Mouse (Mus musculus) forebrain, embryonic 12.5 days (tissue): ENCODE measurements around the gene Nme7. TPM values are rescaled to one million over a fixed set of nuclear protein-coding genes. Genes with fewer than 3 reads are reported as not detected.
A peak's percentile ranks its signal among the peaks of the same experiment; 100 is the strongest.

ENCODE experiments used
- ATAC-seq: fragments of 200-750 bp; cut with Nextera tagmentation; 2 replicates; pipeline ENCODE4 v1.8.0; 2017; ENCODE audit warnings: moderate TSS enrichment; ENCODE audit not compliant: low FRiP score
- H3K27ac ChIP-seq: fragments of 300-500 bp; sonication (generic); 2 replicates; pipeline ENCODE4 v1.5.1; 2016; ENCODE audit warnings: mild to moderate bottlenecking
- H3K27me3 ChIP-seq: fragments of 300-500 bp; sonication (generic); 2 replicates; pipeline ENCODE4 v1.6.1; 2016; ENCODE audit warnings: mild to moderate bottlenecking
- H3K36me3 ChIP-seq: fragments of 300-500 bp; sonication (generic); replicated peaks from 2 replicates; pipeline ENCODE4 v1.6.1; 2016; ENCODE audit warnings: mild to moderate bottlenecking
- H3K4me1 ChIP-seq: fragments of 300-500 bp; sonication (generic); 2 replicates; pipeline ENCODE4 v1.6.1; 2016
- H3K4me2 ChIP-seq: fragments of 300-500 bp; sonication (generic); 2 replicates; pipeline ENCODE4 v1.6.1; 2016; ENCODE audit warnings: mild to moderate bottlenecking, moderate library complexity
- H3K4me3 ChIP-seq: fragments of 300-500 bp; sonication (generic); replicated peaks from 2 replicates; pipeline ENCODE4 v1.5.1; 2016; ENCODE audit warnings: mild to moderate bottlenecking
- H3K9ac ChIP-seq: fragments of 300-500 bp; sonication (generic); 2 replicates; pipeline ENCODE4 v1.6.1; 2016; ENCODE audit warnings: mild to moderate bottlenecking
- H3K9me3 ChIP-seq: fragments of 300-500 bp; sonication (generic); 2 replicates; pipeline ENCODE4 v1.6.1; 2016
- WGBS: fragments of 180-500 bp; shearing (Covaris S2); methylation state at CpG from one replicate; pipeline ENCODE4 v1.1.7; 2016; 5-methylcytosine and 5-hydroxymethylcytosine counted together
- polyA plus RNA-seq: library from polyadenylated mRNA; unstranded; fragments of >200 nt; fragmentation: Nextera tagmentation; extraction: Ambion mirVana; gene quantifications from 2 replicates; pipeline ENCODE4 v1.2.1, GENCODE M21; 2016

Gene Nme7
- polyA plus RNA-seq, result 37.0 and 37.1 TPM in 2 replicates

DNA sequence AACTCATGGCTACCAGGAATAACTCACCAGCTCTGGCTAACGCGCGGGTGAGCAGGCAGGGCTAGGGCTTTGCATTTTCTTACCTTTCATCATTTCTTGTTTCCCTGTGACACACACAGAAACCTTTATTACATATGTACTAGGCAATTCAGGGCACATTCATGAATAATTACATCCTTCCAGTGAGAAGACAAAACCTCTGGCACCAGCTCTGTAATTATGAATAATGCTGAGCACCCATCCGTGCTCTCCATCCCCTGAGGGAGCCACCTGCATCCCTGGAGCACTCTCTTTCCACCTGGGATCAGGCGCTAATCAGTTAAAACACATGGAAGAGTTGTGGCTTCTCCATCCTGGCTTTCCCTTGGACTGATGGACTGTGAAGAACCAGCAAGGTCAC is at the start of gene Nme7:
Gene Nme7 (plus strand): TSS at position 301 of the 400 bp plus-strand sequence.
- Histone ChIP-seq H3K9ac (no peak within 1 kb of the TSS), H3K4me2 (no peak within 1 kb of the TSS), H3K27me3 (no peaks in the 10 kb centered on the region), H3K9me3 (no peaks in the 10 kb centered on the region), H3K4me1 (peaks cover 20% of the 10 kb centered on the region), H3K27ac (no peak within 1 kb of the TSS), H3K36me3 (peaks cover 34% of the 10 kb centered on the region), H3K4me3 (no peak within 1 kb of the TSS)
- 89% methylated on average over 5 of the region's 5 CpGs for WGBS
- no peak for ATAC-seq

DNA sequence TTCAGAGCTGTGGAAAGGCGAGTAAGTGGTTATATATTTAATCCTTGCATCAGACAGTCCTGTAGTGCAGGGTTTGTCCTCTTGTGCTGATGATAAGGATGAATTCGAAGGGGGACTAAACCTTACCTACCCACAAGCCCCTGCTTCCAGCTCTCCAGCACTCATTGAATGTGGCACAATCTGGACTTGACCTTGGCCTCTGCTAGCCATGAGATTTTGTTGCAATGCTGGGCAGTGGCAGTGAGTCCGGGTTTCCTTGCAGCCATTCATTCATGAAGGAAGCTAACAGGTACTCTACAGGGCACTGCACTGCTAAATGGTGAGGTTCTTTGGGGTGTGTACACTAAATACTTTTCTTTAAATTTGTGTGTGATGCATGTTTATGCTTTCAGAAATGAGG is 49.1 kb upstream of the Nme7 start:
- no peak overlapping the region for H3K4me2 ChIP-seq
- no peak overlapping the region for H3K4me3 ChIP-seq
- H3K36me3 ChIP-seq, result peaks cover 7% of the 10 kb centered on the region
- no peaks in the 10 kb centered on the region for H3K9me3 ChIP-seq
- no peak overlapping the region for H3K27ac ChIP-seq
- 0 out of 2 replicates have a peak, but pooled peaks cover 8% of the 10 kb centered on the region for H3K27me3 ChIP-seq
- H3K4me1 ChIP-seq, result peaks cover 13% of the 10 kb centered on the region
- 81% methylated on average over 3 of the region's 3 CpGs for WGBS
- ATAC-seq, result no peak
- no peak overlapping the region for H3K9ac ChIP-seq

DNA sequence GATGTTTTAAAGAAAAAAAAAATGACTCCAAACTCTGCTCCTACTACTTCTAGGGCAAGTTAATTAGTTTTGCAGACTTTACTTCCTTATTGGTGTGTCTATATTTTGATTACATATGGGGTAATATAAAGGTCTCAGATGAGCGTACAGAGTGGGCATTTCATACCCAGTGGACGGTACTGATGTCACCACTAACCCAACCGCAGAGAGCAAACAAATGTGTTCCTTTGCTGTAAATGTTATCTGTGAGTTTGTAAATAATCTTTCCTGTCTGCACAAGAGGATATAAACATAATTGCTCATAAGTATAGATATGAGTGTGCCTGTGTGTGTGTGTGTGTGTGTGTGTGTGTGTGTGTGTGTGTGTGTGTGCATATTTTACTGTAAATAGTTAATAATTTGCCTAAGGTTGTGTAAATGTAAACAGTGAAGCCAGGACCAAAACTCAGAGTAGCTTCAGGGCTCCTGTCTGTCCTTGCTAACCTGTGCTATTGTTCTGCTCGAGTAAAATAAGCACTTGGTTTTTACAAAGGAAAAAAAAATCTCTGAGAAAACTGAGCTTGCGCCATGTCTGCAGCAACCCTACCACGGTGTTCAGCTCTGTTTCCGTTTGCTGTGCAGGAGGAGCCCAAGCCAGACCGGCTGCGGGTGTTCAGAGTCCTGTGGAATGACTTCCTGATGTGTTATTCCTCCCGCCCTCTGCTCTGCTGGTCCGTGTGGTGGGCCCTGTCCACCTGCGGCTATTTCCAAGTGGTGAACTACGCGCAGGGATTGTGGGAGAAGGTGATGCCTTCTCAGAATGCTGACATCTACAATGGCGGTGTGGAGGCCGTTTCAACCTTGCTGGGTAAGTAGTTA is 43.5 kb upstream of the Nme7 start:
- Histone ChIP-seq H3K27me3 (no peaks in the 10 kb centered on the region), H3K27ac (no peak overlapping the region), H3K4me3 (no peak overlapping the region), H3K9ac (no peak overlapping the region), H3K4me1 (no peaks in the 10 kb centered on the region), H3K9me3 (no peaks in the 10 kb centered on the region), H3K36me3 (peaks cover 23% of the 10 kb centered on the region), H3K4me2 (no peak overlapping the region)
- ATAC-seq, result no peak
- WGBS, result 92% methylated on average over 16 of the region's 16 CpGs

DNA sequence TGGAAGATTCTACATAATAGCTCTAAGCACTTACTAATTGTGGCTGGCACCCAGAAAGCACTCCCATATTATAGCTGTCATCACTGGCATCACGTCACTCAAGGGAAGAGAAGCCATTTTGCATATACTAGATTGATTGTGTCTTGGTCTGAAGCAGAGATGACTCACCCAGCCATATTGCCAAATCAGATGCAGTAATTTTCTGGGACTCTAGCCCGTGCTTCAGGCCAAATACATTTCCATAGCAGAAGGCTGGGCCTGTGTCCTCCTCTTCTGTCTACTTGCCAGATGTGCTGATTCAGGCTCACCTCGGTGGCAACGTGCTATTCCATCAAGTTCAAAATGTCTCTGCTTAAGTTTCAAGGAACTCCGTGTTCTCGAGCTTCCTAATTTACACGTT is 42.4 kb upstream of the Nme7 start:
- Histone ChIP-seq H3K27me3 (no peaks in the 10 kb centered on the region), H3K27ac (no peak overlapping the region), H3K36me3 (peaks cover 23% of the 10 kb centered on the region), H3K4me1 (no peaks in the 10 kb centered on the region), H3K9ac (no peak overlapping the region), H3K4me2 (no peak overlapping the region), H3K4me3 (no peak overlapping the region), H3K9me3 (no peaks in the 10 kb centered on the region)
- 89% methylated on average over 7 of the region's 7 CpGs for WGBS
- ATAC-seq, result no peak

DNA sequence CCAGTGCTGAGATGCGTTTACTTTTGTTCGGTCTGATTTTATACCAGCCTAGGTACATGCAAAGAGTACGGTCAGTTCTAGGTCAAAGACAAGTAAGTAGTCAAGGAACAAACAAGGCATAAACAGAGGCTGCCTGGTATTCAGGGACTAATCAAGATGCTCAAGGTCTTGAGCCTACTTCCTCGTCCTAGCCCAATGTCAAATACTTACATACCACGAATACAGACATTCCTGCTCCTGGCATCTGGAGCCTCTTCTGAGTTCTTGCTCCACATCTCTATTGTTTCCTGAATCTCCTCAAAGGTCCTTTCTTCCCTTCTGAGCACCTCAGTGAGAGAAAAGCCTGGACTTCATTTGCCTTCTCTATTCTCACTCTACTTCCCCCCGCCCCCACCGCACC is 33.0 kb upstream of the Nme7 start:
- Histone ChIP-seq H3K9me3 (no peaks in the 10 kb centered on the region), H3K36me3 (no peaks in the 10 kb centered on the region), H3K9ac (no peak overlapping the region), H3K27me3 (no peaks in the 10 kb centered on the region), H3K4me1 (peaks cover 3% of the 10 kb centered on the region; the same call in 1 of the 2 replicates), H3K27ac (no peak overlapping the region), H3K4me3 (no peak overlapping the region), H3K4me2 (no peak overlapping the region)
- 88% methylated on average over 7 of the region's 7 CpGs for WGBS
- ATAC-seq, result no peak

DNA sequence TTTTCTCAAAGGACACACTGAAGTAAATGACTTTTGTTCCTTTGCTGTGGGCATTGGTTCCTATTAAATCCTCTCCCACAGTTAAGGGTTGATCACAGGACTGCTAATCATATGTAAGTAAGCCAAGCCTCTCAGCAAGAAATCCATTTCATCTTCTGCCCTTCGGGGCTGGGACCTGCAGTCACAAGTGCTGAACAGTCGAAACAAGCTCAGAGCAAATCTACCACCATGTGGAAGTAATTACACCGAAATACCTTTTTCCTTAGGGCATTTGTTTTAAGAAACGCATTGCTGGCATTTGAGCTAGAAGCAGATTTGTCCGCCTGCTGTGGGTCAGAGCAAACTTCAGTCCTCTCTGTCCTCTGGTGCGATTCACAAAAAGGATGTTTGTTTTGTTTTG is 30.3 kb upstream of the Nme7 start:
- Histone ChIP-seq H3K4me3 (no peak overlapping the region), H3K36me3 (no peaks in the 10 kb centered on the region), H3K9ac (no peak overlapping the region), H3K9me3 (no peaks in the 10 kb centered on the region), H3K4me2 (no peak overlapping the region), H3K4me1 (peaks cover 4% of the 10 kb centered on the region; the same call in 1 of the 2 replicates), H3K27me3 (no peaks in the 10 kb centered on the region), H3K27ac (no peak overlapping the region)
- WGBS, result 82% methylated on average over 6 of the region's 6 CpGs
- ATAC-seq, result no peak

DNA sequence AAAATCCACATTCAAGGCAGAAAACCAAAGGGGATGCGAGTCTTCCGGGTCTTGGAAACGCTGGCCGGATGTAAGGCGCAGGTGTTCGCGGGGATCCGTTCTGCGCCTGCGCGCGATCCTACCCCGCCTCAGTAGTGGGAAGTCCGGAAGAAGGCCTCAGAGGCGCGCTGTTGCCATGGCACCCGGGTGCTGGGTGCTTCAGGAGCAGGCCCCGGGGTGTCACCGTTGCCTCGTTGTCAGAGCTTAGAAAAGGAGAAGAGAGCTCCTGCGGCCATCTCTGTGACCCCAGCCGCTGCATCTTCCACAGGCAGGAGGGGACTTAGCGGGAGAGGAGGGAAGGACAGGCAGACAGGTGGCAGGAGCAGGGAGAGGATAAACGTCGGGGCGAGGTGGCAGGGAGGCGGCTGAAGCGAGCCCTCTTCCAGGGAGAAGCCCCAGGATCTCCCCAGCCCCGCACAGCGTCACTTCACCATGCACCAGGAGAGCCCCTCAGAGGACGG is 28.4 kb upstream of the Nme7 start, which contains the start of gene Ccdc181:
Gene Ccdc181 (plus strand): TSS at position 131 of the 500 bp plus-strand sequence.
- Histone ChIP-seq H3K4me3 (peak within 1 kb of the TSS; percentile 67), H3K9ac (peak within 1 kb of the TSS; percentile 77), H3K4me1 (peaks cover 4% of the 10 kb centered on the region; the same call in 1 of the 2 replicates), H3K36me3 (no peaks in the 10 kb centered on the region; the same call in 1 of the 2 replicates), H3K4me2 (peak within 1 kb of the TSS; percentile 80), H3K9me3 (no peaks in the 10 kb centered on the region), H3K27ac (peak within 1 kb of the TSS; percentile 82), H3K27me3 (no peaks in the 10 kb centered on the region)
- WGBS, result under 1% methylated on average over 31 of the region's 31 CpGs
- peak; percentile 99 for ATAC-seq

DNA sequence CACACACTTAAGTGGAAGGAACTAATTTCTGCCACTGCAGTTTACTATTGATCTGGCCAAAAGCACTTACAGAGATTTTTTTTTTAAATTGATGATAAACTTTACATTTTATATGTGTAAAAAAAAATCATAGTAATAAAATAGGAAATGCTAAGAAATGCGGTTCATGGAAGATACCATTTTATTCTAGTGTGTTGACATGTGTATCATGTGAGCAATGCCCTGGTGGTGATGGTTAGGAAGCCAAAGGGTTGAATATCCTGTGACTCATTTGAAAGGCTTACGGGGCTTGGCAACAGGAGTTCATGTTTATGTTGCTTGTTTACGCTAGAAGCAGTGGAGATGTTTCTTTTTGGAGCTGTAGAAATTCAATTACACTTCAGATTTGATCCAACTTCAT is 27.4 kb upstream of the Nme7 start:
- Histone ChIP-seq H3K27me3 (no peaks in the 10 kb centered on the region), H3K9me3 (no peaks in the 10 kb centered on the region), H3K4me2 (no peak overlapping the region), H3K9ac (no peak overlapping the region), H3K27ac (no peak overlapping the region), H3K36me3 (no peaks in the 10 kb centered on the region; the same call in none of the 2 replicates), H3K4me3 (no peak overlapping the region), H3K4me1 (peaks cover 4% of the 10 kb centered on the region; the same call in 1 of the 2 replicates)
- 94% methylated on average over 3 of the region's 3 CpGs for WGBS
- no peak for ATAC-seq

DNA sequence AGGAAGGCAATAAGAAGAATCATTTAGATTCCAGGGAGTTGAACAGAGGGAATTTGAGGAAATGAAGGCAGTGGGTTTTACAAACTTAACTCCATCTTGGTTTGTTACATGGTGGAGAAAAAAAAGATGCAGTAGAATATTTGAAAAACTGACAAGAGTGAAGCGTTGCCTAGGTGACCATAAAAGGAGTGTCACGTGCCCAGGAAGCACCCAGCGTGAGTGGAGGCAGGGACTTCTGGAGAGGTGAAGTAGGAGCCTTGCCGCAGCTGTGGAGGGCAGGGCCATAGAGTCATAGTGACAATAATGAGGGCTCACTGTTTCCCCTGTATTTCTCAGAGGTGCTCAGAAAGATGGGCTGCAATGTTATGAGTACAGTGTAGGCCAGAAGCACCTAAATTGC is 24.6 kb upstream of the Nme7 start:
- WGBS, result 80% methylated on average over 4 of the region's 4 CpGs
- no peak overlapping the region for H3K9ac ChIP-seq
- ATAC-seq, result no peak

DNA sequence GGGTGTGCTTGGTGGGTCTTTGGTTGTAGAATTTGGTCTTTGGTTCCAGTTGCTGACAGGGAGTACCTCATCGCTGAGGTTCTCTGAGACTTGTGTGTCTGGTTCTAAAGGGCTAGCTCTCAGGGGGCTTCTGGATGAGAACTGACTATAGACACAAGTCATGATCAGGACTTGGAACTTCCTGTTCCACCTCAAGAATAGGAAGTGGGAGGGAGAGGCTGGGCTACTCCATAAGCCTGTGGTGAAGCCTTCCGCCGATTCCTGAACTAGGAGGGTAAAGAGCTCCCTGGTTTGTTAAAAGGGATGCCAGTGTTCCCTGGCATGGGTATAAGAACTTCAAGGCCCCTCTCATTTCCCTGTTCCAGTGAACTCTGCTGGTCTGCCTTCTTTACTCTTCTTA is 19.9 kb upstream of the Nme7 start:
- WGBS, result 96% methylated on average over 3 of the region's 3 CpGs
- Histone ChIP-seq H3K4me1 (no peaks in the 10 kb centered on the region), H3K36me3 (no peaks in the 10 kb centered on the region; the same call in none of the 2 replicates), H3K27ac (no peak overlapping the region), H3K9ac (no peak overlapping the region), H3K27me3 (no peaks in the 10 kb centered on the region), H3K4me2 (no peak overlapping the region), H3K4me3 (no peak overlapping the region), H3K9me3 (no peaks in the 10 kb centered on the region)
- no peak for ATAC-seq

More for the DNA sequence above, 24.6 kb upstream of the Nme7 start:
- no peaks in the 10 kb centered on the region for H3K9me3 ChIP-seq
- H3K27me3 ChIP-seq, result no peaks in the 10 kb centered on the region
- H3K27ac ChIP-seq, result no peak overlapping the region
- H3K4me3 ChIP-seq, result no peak overlapping the region
- no peaks in the 10 kb centered on the region; the same call in none of the 2 replicates for H3K36me3 ChIP-seq
- H3K4me2 ChIP-seq, result no peak overlapping the region
- peaks cover 4% of the 10 kb centered on the region; the same call in 1 of the 2 replicates for H3K4me1 ChIP-seq

DNA sequence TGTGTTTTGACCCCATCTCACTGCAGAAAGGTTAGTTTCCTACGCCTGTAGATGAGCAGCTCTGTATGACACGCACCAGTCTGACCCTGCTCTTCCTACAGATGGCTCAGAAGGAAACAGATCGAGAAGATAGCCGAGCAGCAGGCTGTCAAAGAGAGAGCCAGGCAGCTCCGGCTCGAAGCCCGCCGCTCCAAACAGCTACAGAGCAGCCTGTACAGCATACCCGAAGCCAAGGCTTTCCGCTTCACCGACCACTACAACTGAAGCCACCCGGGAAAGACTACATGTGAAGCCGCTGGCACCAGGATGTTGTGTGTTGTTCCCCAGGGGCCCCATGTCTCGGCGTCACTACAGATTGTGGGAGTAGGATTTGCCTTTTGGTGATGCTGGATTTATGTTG is 16.5 kb upstream of the Nme7 start:
- H3K9me3 ChIP-seq, result no peaks in the 10 kb centered on the region
- H3K4me1 ChIP-seq, result no peaks in the 10 kb centered on the region
- no peak overlapping the region for H3K9ac ChIP-seq
- peaks cover 21% of the 10 kb centered on the region for H3K36me3 ChIP-seq
- WGBS, result 69% methylated on average over 15 of the region's 15 CpGs
- H3K27me3 ChIP-seq, result no peaks in the 10 kb centered on the region
- no peak overlapping the region for H3K27ac ChIP-seq
- no peak overlapping the region for H3K4me2 ChIP-seq
- ATAC-seq, result no peak
- H3K4me3 ChIP-seq, result no peak overlapping the region

DNA sequence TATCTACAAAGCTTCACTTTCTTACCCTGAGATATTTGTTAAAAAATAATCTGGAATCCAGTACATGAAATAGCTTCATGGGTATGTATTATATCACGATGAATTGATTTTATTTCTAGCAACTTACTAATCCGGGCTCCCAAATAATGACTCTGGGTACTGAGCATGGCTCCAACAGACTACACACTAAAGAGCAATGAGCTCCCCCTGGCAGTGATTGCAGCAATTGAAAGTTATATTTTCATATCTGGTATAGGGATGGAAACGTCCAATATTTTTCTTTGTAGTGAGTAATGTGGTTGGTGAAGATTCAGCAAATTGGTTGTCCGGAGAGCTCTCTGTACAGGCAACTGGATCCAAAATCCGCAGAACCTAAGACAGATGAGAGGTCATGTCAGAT is 11.9 kb upstream of the Nme7 start:
- WGBS, result 91% methylated on average over 5 of the region's 5 CpGs
- no peak overlapping the region for H3K4me3 ChIP-seq
- no peak overlapping the region for H3K27ac ChIP-seq
- H3K36me3 ChIP-seq, result peaks cover 49% of the 10 kb centered on the region
- H3K4me1 ChIP-seq, result no peaks in the 10 kb centered on the region
- no peaks in the 10 kb centered on the region for H3K27me3 ChIP-seq
- no peak for ATAC-seq
- no peaks in the 10 kb centered on the region for H3K9me3 ChIP-seq
- no peak overlapping the region for H3K9ac ChIP-seq
- H3K4me2 ChIP-seq, result no peak overlapping the region
